Mouse (Mus musculus) urinary bladder, adult 2 months (tissue): ENCODE results near the gene Mmp1b. TPM values are rescaled to one million over a fixed set of nuclear protein-coding genes. Genes with fewer than 3 reads are reported as not detected.
"Not testable (repeated sequence)": the region's sequence is repeated elsewhere in the genome, so short reads cannot be mapped to it uniquely, and the experiment has no call there.

Experiments
- DNase-seq: peaks from one replicate; pipeline ENCODE4 v3.0.0; 2022; ENCODE audit warnings: low spot score
- polyA plus RNA-seq: library from polyadenylated mRNA; depleted of rRNA; stranded (reverse); fragments of >200 nt; gene quantifications from 2 replicates; pipeline ENCODE4 v1.2.3, GENCODE M21; 2012; rRNA removed

The Mmp1b gene
- polyA plus RNA-seq: not detected in 2 replicates

DNA sequence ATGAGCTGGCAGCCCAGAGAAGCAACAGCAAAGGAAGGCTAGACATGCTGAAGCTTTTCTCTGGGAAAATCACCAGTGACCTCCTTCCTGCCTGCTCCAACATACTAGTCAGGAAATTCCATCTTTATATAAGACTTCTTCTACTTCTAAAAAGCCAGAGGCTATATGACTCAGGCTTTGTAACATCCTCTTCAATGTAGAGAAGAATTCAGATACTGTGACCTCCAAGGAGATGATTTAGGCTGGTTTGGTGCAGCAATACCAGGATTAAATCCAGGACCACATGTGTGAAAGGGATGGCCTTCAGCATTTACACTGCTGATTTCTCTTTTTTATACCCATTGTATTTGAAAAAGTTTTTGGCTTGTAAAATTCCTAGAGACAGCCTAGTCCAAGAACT is at the start of gene Mmp1b:
Mmp1b (minus strand) TSS at position 101 of the 400 bp plus-strand sequence.
- DNase-seq: no peak

DNA sequence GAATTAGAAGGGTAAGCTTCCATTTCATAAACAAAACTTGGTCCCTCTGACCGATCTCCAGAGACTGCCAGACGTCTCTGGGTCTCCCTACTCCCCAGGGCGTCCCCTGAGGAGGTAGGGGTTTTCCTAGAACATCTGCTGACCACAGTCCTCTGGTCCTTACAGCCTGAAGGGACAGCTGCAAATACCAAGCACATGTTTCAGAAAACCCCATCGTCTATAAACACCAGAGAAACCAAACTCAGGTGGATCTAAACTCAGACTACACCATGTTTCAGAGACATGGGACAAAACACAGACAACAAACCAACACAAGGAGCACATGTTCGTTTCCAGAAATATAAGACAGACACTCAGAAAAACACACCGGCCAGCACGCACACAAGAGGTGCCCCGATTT is 8.7 kb upstream of the Mmp1b start:
- DNase-seq: not testable (repeated sequence)

DNA sequence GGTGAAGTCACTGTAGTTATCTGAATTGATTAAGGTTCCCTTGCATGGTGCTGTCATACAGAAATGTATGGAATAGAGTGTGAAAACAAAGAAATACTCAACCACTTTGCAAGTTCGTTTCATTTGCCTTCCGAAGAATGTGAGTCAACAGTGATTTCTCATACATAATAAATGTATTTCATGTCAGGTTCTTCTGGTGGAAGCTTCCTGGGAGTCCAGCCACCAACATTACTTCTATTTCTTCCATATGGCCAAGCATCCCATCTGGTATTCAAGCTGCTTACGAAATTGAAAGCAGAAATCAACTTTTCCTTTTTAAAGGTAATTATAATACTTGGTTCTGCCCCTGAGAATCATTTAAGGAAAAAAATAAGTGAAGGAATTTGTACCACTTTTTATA is 33.3 kb downstream of the Mmp1b start:
- no peak for DNase-seq

DNA sequence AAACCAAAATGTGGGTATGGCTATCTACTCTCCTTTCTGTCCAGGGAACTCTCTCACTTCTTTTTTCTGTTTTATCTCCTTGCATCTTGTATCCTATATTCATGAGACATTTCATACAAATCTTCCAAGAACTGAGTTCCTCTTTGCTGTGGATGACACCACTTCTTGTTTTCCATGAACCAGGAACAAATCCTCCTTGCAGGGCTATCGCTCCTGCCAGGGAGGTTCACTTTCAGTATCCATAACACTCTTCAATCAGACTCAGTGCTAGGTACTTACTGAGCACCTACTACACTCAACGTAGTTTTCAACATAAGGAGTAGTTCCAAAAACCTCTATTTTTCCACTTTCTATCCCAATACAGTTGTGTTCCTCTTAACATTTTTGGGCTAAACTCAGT is 42.3 kb downstream of the Mmp1b start:
- DNase-seq: no peak

DNA sequence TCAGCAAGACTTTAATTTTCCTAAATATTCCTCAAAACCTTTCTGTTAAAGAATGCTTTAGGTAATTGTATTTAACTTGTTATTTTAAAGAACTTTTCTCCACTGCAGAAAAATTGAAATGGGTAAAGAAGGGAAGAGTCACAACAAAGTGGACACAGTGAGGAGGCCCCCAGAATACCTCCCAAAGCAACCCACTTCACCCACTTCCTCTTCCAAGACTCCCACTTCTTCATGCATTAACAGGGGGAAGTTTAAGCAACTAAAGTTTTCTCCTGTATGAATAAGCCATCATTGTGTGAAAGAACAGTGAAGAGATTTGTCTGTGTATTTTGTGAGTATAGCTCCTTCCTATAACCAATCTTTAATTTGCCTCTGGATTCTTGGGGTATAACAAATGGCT is 43.7 kb downstream of the Mmp1b start, which contains the start of gene Mmp12:
Mmp12 (plus strand) TSS at position 275 of the 400 bp plus-strand sequence.
- no peak for DNase-seq

DNA sequence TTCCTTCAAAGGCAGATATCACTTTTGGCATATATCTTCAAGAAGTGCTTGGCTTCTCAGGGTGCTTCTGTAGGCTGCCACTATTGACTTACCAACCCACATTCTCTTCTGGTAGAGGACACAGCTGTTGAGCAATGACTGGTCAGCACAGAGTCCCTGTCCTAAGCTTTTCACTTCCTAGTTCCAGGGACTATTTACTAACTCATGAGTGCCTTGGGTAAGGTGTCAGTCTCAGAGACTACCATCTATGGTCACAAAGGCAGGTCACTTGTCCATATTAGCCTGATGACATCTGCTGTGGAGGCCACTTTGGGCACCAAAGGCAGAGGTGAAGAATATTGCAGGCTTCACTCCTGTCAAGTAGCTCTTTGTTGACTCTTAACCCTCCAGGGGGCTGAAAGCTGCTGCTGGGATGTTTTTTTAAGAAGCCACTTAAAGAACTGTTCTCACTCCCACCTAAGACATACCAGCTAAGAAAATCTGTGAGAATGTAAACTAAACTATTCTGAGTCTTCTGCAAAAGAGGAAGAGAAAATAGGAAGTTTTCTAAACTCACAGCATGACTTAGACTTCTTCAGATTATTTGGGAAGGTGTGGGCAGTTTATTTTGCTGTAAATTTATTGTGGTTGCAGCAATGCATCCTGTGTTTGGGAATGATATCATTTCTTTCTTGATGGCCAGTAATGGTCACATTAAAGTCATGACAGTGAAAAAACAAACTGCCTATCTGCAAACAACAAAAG is 50.9 kb downstream of the Mmp1b start:
- no peak for DNase-seq

DNA sequence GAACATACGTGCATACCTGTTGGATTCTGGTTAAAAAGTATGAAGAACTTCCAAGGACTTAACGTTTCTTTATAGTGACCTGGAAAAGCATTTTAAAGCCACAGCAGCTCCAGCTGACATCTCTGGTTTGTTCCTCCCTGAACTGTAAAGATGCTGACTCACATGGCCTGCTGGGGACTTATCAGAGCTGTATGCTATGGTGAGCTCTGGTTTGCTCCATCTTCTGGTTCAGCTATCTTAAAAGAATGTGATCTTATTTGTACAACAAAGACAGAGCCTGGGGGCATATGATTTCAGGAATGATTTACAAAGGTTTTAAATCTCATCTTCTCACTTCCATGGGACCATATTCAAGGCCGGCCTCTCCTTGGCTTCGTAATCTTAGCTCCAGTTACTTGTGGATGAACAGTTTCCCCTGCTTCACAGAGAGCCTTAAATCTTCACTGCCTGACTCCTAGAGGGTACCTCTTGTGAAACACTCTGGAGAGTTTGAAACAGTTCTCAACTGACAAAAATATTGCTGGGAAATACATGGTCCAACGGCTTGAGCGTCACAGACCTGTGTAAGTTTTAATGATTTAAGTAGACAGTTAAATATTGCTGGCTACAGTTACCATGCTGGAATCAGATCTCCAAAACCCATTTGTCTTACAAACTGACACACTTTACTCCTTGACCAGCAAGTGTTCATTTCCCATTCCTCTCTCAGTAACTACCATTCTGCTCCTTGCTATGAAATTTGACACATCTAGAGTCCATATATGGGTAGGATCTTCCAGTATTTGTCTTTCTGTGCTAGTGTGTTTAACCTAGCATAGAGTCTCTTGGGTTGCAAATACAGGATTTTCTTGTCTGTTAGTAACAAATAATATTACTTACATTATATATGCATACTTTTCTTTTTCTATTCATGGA is 51.8 kb downstream of the Mmp1b start:
- no peak for DNase-seq

DNA sequence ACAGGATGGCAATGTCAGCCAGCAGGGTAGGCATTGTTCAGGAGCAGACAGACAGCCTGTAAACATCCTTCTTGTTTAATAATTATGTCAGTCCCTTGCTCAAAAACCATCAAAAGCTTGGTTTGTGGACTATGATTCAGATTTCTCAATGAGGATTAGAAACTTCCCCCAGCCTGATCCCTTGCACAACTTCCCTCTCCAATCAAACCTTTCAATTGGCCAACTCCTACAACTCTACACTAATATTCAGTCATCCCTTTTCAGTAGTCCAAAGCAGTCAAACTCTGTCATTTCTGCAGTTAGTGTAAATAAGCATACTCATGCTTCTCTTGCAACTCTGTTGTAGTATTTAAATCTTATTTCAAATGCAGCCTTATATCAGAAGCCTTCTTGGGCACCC is 56.0 kb downstream of the Mmp1b start:
- no peak for DNase-seq

Other genes starting within 250 kb of the Mmp1b start
- gene Dync2h1, start 203.6 kb downstream of the Mmp1b start, polyA plus RNA-seq: 3.1 and 3.2 TPM in 2 replicates
- 62.0 and 87.8 TPM in 2 replicates for gene Dcun1d5, start 203.5 kb downstream of the Mmp1b start, polyA plus RNA-seq
- 0.15 and 0.17 TPM in 2 replicates for gene Mmp13, start 115.5 kb downstream of the Mmp1b start, polyA plus RNA-seq
- gene Mmp12, start 43.7 kb downstream of the Mmp1b start, polyA plus RNA-seq: 0.94 and 5.1 TPM in 2 replicates
- gene Mmp3, start 57.8 kb upstream of the Mmp1b start, polyA plus RNA-seq: 1.3 and 1.4 TPM in 2 replicates
- 0.25 and 0.74 TPM in 2 replicates for gene Mmp10, start 114.3 kb upstream of the Mmp1b start, polyA plus RNA-seq
- 0.06 TPM in 1 of 2 replicates, not detected in the other for gene Mmp8, start 170.4 kb upstream of the Mmp1b start, polyA plus RNA-seq
- gene Mmp27, start 183.3 kb upstream of the Mmp1b start, polyA plus RNA-seq: 0.15 TPM in 2 replicates
- gene Mmp20, start 240.2 kb upstream of the Mmp1b start, polyA plus RNA-seq: not detected in 2 replicates